Mouse (Mus musculus) brown adipose tissue, adult 24 weeks (tissue): ENCODE results near the gene Ric8b. TPM values are rescaled to one million over a fixed set of nuclear protein-coding genes. Genes with fewer than 3 reads are reported as not detected.

Experiments
- H3K27ac ChIP-seq: fragments of 200-500 bp; replicated peaks from 2 replicates; pipeline ENCODE4 v1.5.1; 2012; ENCODE audit warnings: low read depth, mild to moderate bottlenecking, low read length
- H3K4me1 ChIP-seq: fragments of 200-500 bp; 2 replicates; pipeline ENCODE4 v1.6.1; 2012; ENCODE audit warnings: low read length, mixed read lengths; ENCODE audit not compliant: control insufficient read depth, insufficient read depth, insufficient read length
- H3K4me3 ChIP-seq: fragments of 200-500 bp; 2 replicates; pipeline ENCODE4 v1.5.1; 2012; ENCODE audit warnings: low read depth, mild to moderate bottlenecking, low read length, moderate library complexity; ENCODE audit not compliant: insufficient read depth
- polyA plus RNA-seq: library from polyadenylated mRNA; stranded (reverse); fragments of >200 nt; gene quantifications from 2 replicates; pipeline ENCODE4 v1.2.4, GENCODE M21; 2012; ENCODE audit not compliant: missing spikeins, insufficient read depth, insufficient read length

Gene Ric8b
- polyA plus RNA-seq, 1 experiment, result 26.9 TPM

- H3K27ac ChIP-seq, result no peak overlapping the region
- no peaks in the 10 kb centered on the region for H3K4me1 ChIP-seq
- H3K4me3 ChIP-seq, result no peak overlapping the region
Observed at GRCm38 (mm10) chr10:85035131-85035725, 117.8 kb downstream of the Ric8b start.

DNA sequence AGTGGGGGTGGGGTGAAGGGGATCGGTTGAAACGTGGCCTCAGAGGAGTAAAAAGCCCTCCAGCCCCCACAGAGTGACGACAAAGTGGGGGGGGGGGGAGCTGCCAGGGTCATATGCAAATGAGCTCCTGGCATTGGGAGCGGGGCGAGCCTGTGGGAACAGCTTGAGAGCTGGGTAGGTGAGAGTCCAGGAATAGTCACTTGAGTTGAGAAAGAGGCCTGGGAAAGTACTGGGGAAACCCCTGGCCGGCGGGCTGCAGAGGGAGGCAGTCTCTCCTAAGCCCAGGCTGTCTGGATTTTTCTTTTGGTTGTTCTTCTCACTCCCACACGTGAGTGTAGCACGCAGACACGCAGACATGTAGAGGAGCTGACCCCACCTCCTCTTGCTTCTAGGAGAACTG, 120.7 kb downstream of the Ric8b start:
- Histone ChIP-seq H3K4me1 (no peaks in the 10 kb centered on the region), H3K27ac (no peak overlapping the region), H3K4me3 (no peak overlapping the region)

GRCm38 (mm10) chr10:85038852-85039251, 121.4 kb downstream of the Ric8b start:
- H3K4me1 ChIP-seq, result no peaks in the 10 kb centered on the region
- H3K27ac ChIP-seq, result no peak overlapping the region
- H3K4me3 ChIP-seq, result no peak overlapping the region

- no peak overlapping the region for H3K27ac ChIP-seq
- peak overlapping the region; percentile 49 for H3K4me3 ChIP-seq
- H3K4me1 ChIP-seq, result peaks cover 3% of the 10 kb centered on the region
Observed at GRCm38 (mm10) chr10:85044191-85044711, 126.8 kb downstream of the Ric8b start.

GRCm38 (mm10) chr10:85044732-85045720, 127.6 kb downstream of the Ric8b start:
- peaks cover 3% of the 10 kb centered on the region for H3K4me1 ChIP-seq
- no peak overlapping the region for H3K27ac ChIP-seq
- peak overlapping the region; percentile 49 for H3K4me3 ChIP-seq

- Histone ChIP-seq H3K4me1 (peaks cover 3% of the 10 kb centered on the region), H3K4me3 (no peak overlapping the region), H3K27ac (no peak overlapping the region)
Observed at GRCm38 (mm10) chr10:85046585-85046984, 129.2 kb downstream of the Ric8b start.

DNA sequence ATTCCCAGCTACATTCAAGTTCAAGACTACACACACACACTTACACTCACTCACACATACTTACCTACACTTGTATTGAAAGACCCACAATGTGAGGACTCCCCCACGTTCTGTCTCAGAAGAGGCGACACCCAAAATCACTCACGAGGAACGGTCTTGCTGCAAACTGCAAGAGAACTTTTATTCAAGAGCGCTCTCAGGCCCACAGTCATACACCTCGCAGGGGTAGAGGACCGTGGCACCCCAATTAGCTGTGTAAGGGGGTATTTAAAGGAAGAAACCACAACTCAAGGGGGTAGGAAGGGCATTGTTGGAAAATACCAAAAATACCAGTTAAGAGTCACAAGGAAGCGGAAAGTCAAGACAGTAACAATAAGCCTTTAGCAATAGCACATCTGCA, 130.6 kb downstream of the Ric8b start:
- H3K27ac ChIP-seq, result no peak overlapping the region
- H3K4me3 ChIP-seq, result no peak overlapping the region
- H3K4me1 ChIP-seq, result peaks cover 3% of the 10 kb centered on the region

- Histone ChIP-seq H3K4me3 (no peak overlapping the region), H3K27ac (no peak overlapping the region), H3K4me1 (no peaks in the 10 kb centered on the region)
Observed at GRCm38 (mm10) chr10:85050668-85051208, 133.3 kb downstream of the Ric8b start.

GRCm38 (mm10) chr10:85052451-85052850, 135.0 kb downstream of the Ric8b start:
- Histone ChIP-seq H3K4me1 (no peaks in the 10 kb centered on the region), H3K27ac (no peak overlapping the region), H3K4me3 (no peak overlapping the region)

- Histone ChIP-seq H3K4me3 (no peak overlapping the region), H3K4me1 (no peaks in the 10 kb centered on the region), H3K27ac (no peak overlapping the region)
Observed at GRCm38 (mm10) chr10:85054876-85055275, 137.5 kb downstream of the Ric8b start.

Other genes with a start within 250 kb of the Ric8b start
- gene Rfx4, start 161.6 kb upstream of the Ric8b start, polyA plus RNA-seq, result 0.32 TPM in 1 of 2 replicates, not detected in the other
- gene Fhl4, start 184.9 kb downstream of the Ric8b start, polyA plus RNA-seq, result not detected in 2 replicates
- gene Tmem263, start 185.0 kb downstream of the Ric8b start, polyA plus RNA-seq, result 6.3 and 8.6 TPM in 2 replicates
- 22.4 and 29.5 TPM in 2 replicates for gene Mterf2, start 210.4 kb downstream of the Ric8b start, polyA plus RNA-seq